Mouse (Mus musculus) lung, postnatal 25 days (tissue): ENCODE results near the gene Ctbs.
A peak's percentile ranks its signal among the peaks of the same experiment; 100 is the strongest.

Source experiments
- DNase-seq: peaks from one replicate; pipeline ENCODE4 v3.0.0; 2022; ENCODE audit warnings: low spot score

Gene Ctbs

GRCm38 (mm10) chr3:146498989-146499388 lies 49.4 kb downstream of the Ctbs start:
- DNase-seq = peak; percentile 24

GRCm38 (mm10) chr3:146499431-146500002 lies 49.9 kb downstream of the Ctbs start, which contains the start of the genes Spata1 and Gng5:
TSS of gene Spata1 (minus strand) at chr3:146499753.
TSS of gene Gng5 (plus strand) at chr3:146499807.
- DNase-seq = peak; percentile 89

GRCm38 (mm10) chr3:146500003-146500809 lies 50.6 kb downstream of the Ctbs start:
- peak; percentile 63 for DNase-seq

GRCm38 (mm10) chr3:146500810-146501201 lies 51.2 kb downstream of the Ctbs start:
- DNase-seq = no peak

GRCm38 (mm10) chr3:146501601-146502123 lies 52.1 kb downstream of the Ctbs start:
- no peak for DNase-seq

GRCm38 (mm10) chr3:146506711-146507110 lies 57.1 kb downstream of the Ctbs start:
- no peak for DNase-seq
